ENCODE assay signal across 8 mouse cellular contexts in the genomic region with DNA sequence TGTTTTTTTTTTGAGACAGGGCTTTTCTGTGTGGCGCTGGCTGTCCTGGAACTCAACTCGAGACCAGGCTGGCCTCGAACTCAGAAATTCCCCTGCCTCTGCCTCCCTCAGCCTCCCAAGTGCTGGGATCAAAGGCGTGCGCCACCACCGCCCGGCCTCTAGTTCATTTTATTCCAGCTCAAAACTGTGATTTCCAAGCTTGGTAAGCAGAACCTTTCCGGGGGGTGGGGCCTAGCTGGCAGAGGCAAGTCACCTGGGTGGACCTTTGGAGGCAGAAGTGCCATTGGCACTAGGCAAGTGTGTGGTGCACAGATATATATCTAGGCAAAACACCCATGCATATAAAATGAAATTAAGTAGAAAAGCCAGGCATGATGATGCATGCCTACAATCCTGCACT. TPM values are rescaled to one million over a fixed set of nuclear protein-coding genes. Genes with fewer than 3 reads are reported as not detected.
DNase-seq lines count a peak whose midpoint lies in the region; ATAC-seq lines count a peak whose summit lies in the region.

No protein-coding gene starts in this region.

- peaks cover 44% of the 10 kb centered on the region for H3K4me1 ChIP-seq in forebrain, embryonic 13.5 days
- H3K4me1 ChIP-seq in kidney, embryonic 14.5 days (ENCODE audit: control insufficient read depth, insufficient read depth, low read length), result peaks cover 14% of the 10 kb centered on the region
- peaks cover 18% of the 10 kb centered on the region; the same call in 1 of the 2 replicates for H3K4me1 ChIP-seq in stomach, embryonic 14.5 days (ENCODE audit: control insufficient read depth, insufficient read depth, low read length)

- H3K9ac ChIP-seq in forebrain, embryonic 13.5 days, result no peak overlapping the region
- H3K9ac ChIP-seq in kidney, embryonic 14.5 days (ENCODE audit: low read depth, low read length), result no peak overlapping the region
- H3K9ac ChIP-seq in stomach, embryonic 14.5 days (replicated peaks; ENCODE audit: low read depth, low read length), result no peak overlapping the region

- ATAC-seq in forebrain, embryonic 13.5 days, result peak; percentile 23; the same call in 1 of the 2 replicates
- ATAC-seq in kidney, embryonic 14.5 days (ENCODE audit: low FRiP score, low TSS enrichment), result no peak
- ATAC-seq in stomach, embryonic 14.5 days (ENCODE audit: insufficient number of reproducible peaks, insufficient read depth, low FRiP score, low read depth), result no peak

- DNase-seq in cerebellum, adult 9-11 months, result peak; percentile 74
- DNase-seq in cerebellum, postnatal 14 days, result no peak
- DNase-seq in 3T3-L1 (ENCODE audit: low read depth, low spot score), result peak; percentile 64
- DNase-seq in left cerebral cortex, adult 11 months (ENCODE audit: low spot score), result no peak
- DNase-seq in ovary, postnatal 10 days (ENCODE audit: low spot score), result no peak

- no peak overlapping the region for H3K4me3 ChIP-seq in forebrain, embryonic 13.5 days
- H3K4me3 ChIP-seq in kidney, embryonic 14.5 days (ENCODE audit: low read length), result no peak overlapping the region
- no peak overlapping the region for H3K4me3 ChIP-seq in stomach, embryonic 14.5 days (ENCODE audit: low read depth, low read length)

- WGBS in forebrain, embryonic 13.5 days, result 39% methylated on average over 8 of the region's 8 CpGs
- WGBS in kidney, embryonic 14.5 days, result 43% methylated on average over 8 of the region's 8 CpGs
- 42% methylated on average over 8 of the region's 8 CpGs for WGBS in stomach, embryonic 14.5 days

- no peaks in the 10 kb centered on the region for H3K27me3 ChIP-seq in forebrain, embryonic 13.5 days
- no peaks in the 10 kb centered on the region; the same call in 1 of the 2 replicates for H3K27me3 ChIP-seq in kidney, embryonic 14.5 days (ENCODE audit: control insufficient read depth, insufficient read depth, low read length)
- H3K27me3 ChIP-seq in stomach, embryonic 14.5 days (ENCODE audit: control insufficient read depth, insufficient read depth, low read length), result no peaks in the 10 kb centered on the region

- H3K9me3 ChIP-seq in forebrain, embryonic 13.5 days (replicated peaks), result no peaks in the 10 kb centered on the region
- H3K9me3 ChIP-seq in kidney, embryonic 14.5 days (ENCODE audit: control insufficient read depth, low read length), result no peaks in the 10 kb centered on the region
- no peaks in the 10 kb centered on the region for H3K9me3 ChIP-seq in stomach, embryonic 14.5 days (ENCODE audit: control insufficient read depth, low read depth, low read length)

- no peak overlapping the region; the same call in 1 of the 2 replicates for H3K4me2 ChIP-seq in forebrain, embryonic 13.5 days
- H3K4me2 ChIP-seq in kidney, embryonic 14.5 days (replicated peaks; ENCODE audit: low read depth, low read length), result no peak overlapping the region; the same call in 1 of the 2 replicates
- no peak overlapping the region for H3K4me2 ChIP-seq in stomach, embryonic 14.5 days (replicated peaks; ENCODE audit: low read depth, low read length)

- no peaks in the 10 kb centered on the region for H3K36me3 ChIP-seq in forebrain, embryonic 13.5 days (ENCODE audit: poor library complexity, severe bottlenecking)
- H3K36me3 ChIP-seq in kidney, embryonic 14.5 days (ENCODE audit: control insufficient read depth, insufficient read depth, low read length), result no peaks in the 10 kb centered on the region
- H3K36me3 ChIP-seq in stomach, embryonic 14.5 days (ENCODE audit: control insufficient read depth, insufficient read depth, low read length), result no peaks in the 10 kb centered on the region

- H3K27ac ChIP-seq in forebrain, embryonic 13.5 days, result peak overlapping the region; percentile 94
- H3K27ac ChIP-seq in kidney, embryonic 14.5 days (ENCODE audit: low read depth, low read length), result peak overlapping the region; percentile 51; the same call in 1 of the 2 replicates
- H3K27ac ChIP-seq in stomach, embryonic 14.5 days (ENCODE audit: low read length), result peak overlapping the region; percentile 99; the same call in 1 of the 2 replicates

RNA-seq across cellular contexts. Expression of gene Apol7a, which starts 31.4 kb away (rescaled TPM):
- polyA plus RNA-seq in forebrain, embryonic 13.5 days (2015; fragmentation: Nextera tagmentation; extraction: Ambion mirVana), result not detected in 2 replicates
- polyA plus RNA-seq in kidney, embryonic 14.5 days (2014; fragmentation: Nextera tagmentation; extraction: Ambion mirVana), result not detected in 2 replicates
- 2.4 and 2.8 TPM in 2 replicates for polyA plus RNA-seq in stomach, embryonic 14.5 days (2014; fragmentation: Nextera tagmentation; extraction: Ambion mirVana)

RNA-seq across cellular contexts. Expression of gene Apol9a, which starts 43.4 kb away (rescaled TPM):
- polyA plus RNA-seq in forebrain, embryonic 13.5 days (2015; fragmentation: Nextera tagmentation; extraction: Ambion mirVana), result not detected in 2 replicates
- not detected in 2 replicates for polyA plus RNA-seq in kidney, embryonic 14.5 days (2014; fragmentation: Nextera tagmentation; extraction: Ambion mirVana)
- 0.25 TPM in 1 of 2 replicates, not detected in the other for polyA plus RNA-seq in stomach, embryonic 14.5 days (2014; fragmentation: Nextera tagmentation; extraction: Ambion mirVana)

Comparison
In these comparisons a context has a peak if more than half of its experiments do, and no peak if none do; other contexts are left out.
1. DNase-seq: peak in cerebellum, adult 9-11 months (single experiment) and 3T3-L1 (single experiment); none in cerebellum, postnatal 14 days (0 of 2), left cerebral cortex, adult 11 months (single experiment) and ovary, postnatal 10 days (single experiment).
2. Peak in every context shown above with its lines, with median percentiles within 50 percentile points of each other: H3K27ac ChIP-seq.